Mouse (Mus musculus): ENCODE data around the gene Gal3st4.

DNA sequence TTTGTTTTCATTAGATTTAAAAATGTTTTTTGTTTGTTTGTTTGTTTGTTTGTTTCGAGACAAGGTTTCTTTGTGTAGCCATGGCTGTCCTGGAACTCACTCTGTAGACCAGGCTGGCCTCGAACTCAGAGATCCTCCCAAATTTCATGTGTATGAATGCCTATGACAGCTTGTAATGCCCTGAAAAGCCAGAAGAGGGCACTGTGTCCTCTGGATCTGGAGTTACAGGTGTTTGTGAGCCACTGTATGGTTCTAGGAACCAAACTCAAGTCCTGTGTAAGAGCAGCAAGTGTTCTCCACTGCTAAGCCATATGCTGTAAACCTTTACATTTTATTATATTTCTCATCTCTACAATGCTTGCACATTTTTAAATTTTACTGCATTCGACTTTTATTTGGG, 15.2 kb upstream of the Gal3st4 start:
- TF ChIP-seq POLR2A (IDR thresholded peaks at IDR 0.05; ENCODE audit: low read depth, low read length) (no peak), CTCF (IDR thresholded peaks at IDR 0.05; ENCODE audit: extremely low read depth, insufficient read depth, insufficient read length, insufficient replicate concordance) (no peak)
